In the genomic region with DNA sequence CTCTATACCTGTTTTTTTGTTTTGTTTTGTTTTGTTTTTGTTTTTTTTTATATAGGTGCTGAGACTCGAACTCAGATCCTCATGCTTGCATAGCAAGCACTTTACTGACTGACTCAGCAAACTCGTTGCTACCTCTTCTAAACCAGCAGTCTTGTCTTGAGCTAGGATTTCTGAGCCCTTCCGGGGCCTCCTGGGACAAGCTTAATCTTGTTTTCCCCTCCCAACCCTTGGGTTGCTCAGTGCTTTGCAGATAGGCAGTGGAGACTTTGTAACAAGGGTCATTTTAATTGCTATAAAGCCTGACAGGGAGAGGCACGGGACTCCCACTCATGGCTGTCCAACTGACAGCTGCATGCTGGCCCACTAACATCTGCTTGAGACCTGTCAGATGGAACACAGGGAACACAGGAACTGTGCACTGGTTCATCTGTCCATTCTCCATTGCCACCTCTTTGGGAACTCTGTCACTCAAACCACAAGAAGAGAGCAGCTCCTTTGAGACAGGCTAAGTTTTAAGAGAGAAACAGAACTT, we compare ENCODE assay signal across 14 mouse cellular contexts.
DNase-seq lines count a peak whose midpoint lies in the region; ATAC-seq and TF ChIP-seq lines count a peak whose summit lies in the region.
"Had no signal": no experiment of that assay in that cellular context is flagged by ENCODE, and none has a peak within 500 bp of the region (broad histone marks: within the 10 kb centered on the region; RNA-seq: fewer than 3 reads in every experiment).

No protein-coding gene starts in this region.

- no peaks in the 10 kb centered on the region for H3K27me3 ChIP-seq in embryonic facial prominence, embryonic 11.5 days (ENCODE audit: control insufficient read depth, insufficient read depth, low read length)
- 0 out of 2 replicates have a peak, but pooled peaks cover 5% of the 10 kb centered on the region for H3K27me3 ChIP-seq in embryonic facial prominence, embryonic 10.5 days (replicated peaks; ENCODE audit: low read depth, poor library complexity, severe bottlenecking)
- no peaks in the 10 kb centered on the region for H3K27me3 ChIP-seq in liver, embryonic 12.5 days (replicated peaks)
- H3K27me3 ChIP-seq: embryonic facial prominence, embryonic 15.5 days; forebrain, embryonic 15.5 days had no signal

- H3K4me3 ChIP-seq in embryonic facial prominence, embryonic 11.5 days (ENCODE audit: low read depth, low read length): no peak overlapping the region
- no peak overlapping the region for H3K4me3 ChIP-seq in embryonic facial prominence, embryonic 10.5 days
- H3K4me3 ChIP-seq in liver, embryonic 12.5 days: no peak overlapping the region
- no peak overlapping the region for H3K4me3 ChIP-seq in left cerebral cortex, adult 2 months
- H3K4me3 ChIP-seq: embryonic facial prominence, embryonic 15.5 days; forebrain, embryonic 15.5 days had no signal

- DNase-seq in embryonic facial prominence, embryonic 11.5 days (ENCODE audit: low spot score): no peak
- DNase-seq in embryonic facial prominence, embryonic 10.5 days (ENCODE audit: low spot score): no peak
- DNase-seq in testis, postnatal 14 days (ENCODE audit: low spot score): peak; percentile 35
- no peak for DNase-seq in testis, postnatal 10 days (ENCODE audit: low spot score)
- no peak for DNase-seq in adrenal gland, postnatal 14 days
- DNase-seq in cerebellum, adult 18-20 months: no peak
- no peak for DNase-seq in left cerebral cortex, adult 2 months (ENCODE audit: extremely low spot score in 1 of 2, low spot score in 2 of 2)
- DNase-seq: kidney, postnatal 25 days; lung, adult 18-20 months; lung, postnatal 36 days had no signal

- 62% methylated on average over 4 of the region's 4 CpGs for WGBS in embryonic facial prominence, embryonic 11.5 days
- 61% methylated on average over 4 of the region's 4 CpGs for WGBS in embryonic facial prominence, embryonic 10.5 days
- 25% methylated on average over 4 of the region's 4 CpGs for WGBS in liver, embryonic 12.5 days (ENCODE audit: insufficient replicate concordance)

- no peak overlapping the region for H3K9ac ChIP-seq in embryonic facial prominence, embryonic 11.5 days (replicated peaks; ENCODE audit: low read length)
- H3K9ac ChIP-seq in liver, embryonic 12.5 days: peak overlapping the region; percentile 14; the same call in 1 of the 2 replicates
- H3K9ac ChIP-seq: embryonic facial prominence, embryonic 15.5 days; forebrain, embryonic 15.5 days had no signal

- intact Hi-C loops in left cerebral cortex, adult 2 months (cut with DNase I): loop anchor here (5.0 kb wide), 1 partner anchor 485 kb away; no protein-coding TSS in a partner anchor

- no peaks in the 10 kb centered on the region for H3K9me3 ChIP-seq in embryonic facial prominence, embryonic 11.5 days (replicated peaks; ENCODE audit: control insufficient read depth, low read length)
- no peaks in the 10 kb centered on the region for H3K9me3 ChIP-seq in embryonic facial prominence, embryonic 10.5 days
- no peaks in the 10 kb centered on the region for H3K9me3 ChIP-seq in liver, embryonic 12.5 days (replicated peaks)
- H3K9me3 ChIP-seq: embryonic facial prominence, embryonic 15.5 days; forebrain, embryonic 15.5 days had no signal

- H3K27ac ChIP-seq in embryonic facial prominence, embryonic 11.5 days (replicated peaks; ENCODE audit: low read depth, low read length): no peak overlapping the region
- no peak overlapping the region for H3K27ac ChIP-seq in embryonic facial prominence, embryonic 10.5 days (replicated peaks)
- H3K27ac ChIP-seq in liver, embryonic 12.5 days: peak overlapping the region; percentile 99
- no peak overlapping the region for H3K27ac ChIP-seq in left cerebral cortex, adult 2 months
- H3K27ac ChIP-seq: embryonic facial prominence, embryonic 15.5 days had no signal

- H3K4me2 ChIP-seq in embryonic facial prominence, embryonic 11.5 days (ENCODE audit: low read depth, low read length): no peak overlapping the region
- H3K4me2 ChIP-seq in liver, embryonic 12.5 days: peak overlapping the region; percentile 59
- H3K4me2 ChIP-seq: embryonic facial prominence, embryonic 15.5 days; forebrain, embryonic 15.5 days had no signal

- no peaks in the 10 kb centered on the region for H3K36me3 ChIP-seq in embryonic facial prominence, embryonic 11.5 days (replicated peaks; ENCODE audit: control insufficient read depth, insufficient read depth, low read depth, low read length)
- H3K36me3 ChIP-seq in embryonic facial prominence, embryonic 10.5 days (replicated peaks): no peaks in the 10 kb centered on the region
- no peaks in the 10 kb centered on the region for H3K36me3 ChIP-seq in liver, embryonic 12.5 days
- H3K36me3 ChIP-seq: embryonic facial prominence, embryonic 15.5 days; forebrain, embryonic 15.5 days had no signal

- TF ChIP-seq CTCF in left cerebral cortex, adult 2 months (IDR thresholded peaks at IDR 0.05): no peak

- H3K4me1 ChIP-seq in embryonic facial prominence, embryonic 11.5 days (ENCODE audit: control insufficient read depth, insufficient read depth, low read length): no peaks in the 10 kb centered on the region; the same call in 1 of the 2 replicates
- peaks cover 33% of the 10 kb centered on the region for H3K4me1 ChIP-seq in embryonic facial prominence, embryonic 10.5 days
- peaks cover 73% of the 10 kb centered on the region for H3K4me1 ChIP-seq in liver, embryonic 12.5 days
- H3K4me1 ChIP-seq: embryonic facial prominence, embryonic 15.5 days had no signal

- ATAC-seq in embryonic facial prominence, embryonic 11.5 days (replicated peaks; ENCODE audit: insufficient number of reproducible peaks, low FRiP score, low TSS enrichment, low read depth): 0 out of 2 replicates have a peak, but pooled peaks have one; percentile 48
- peak; percentile 19; the same call in 1 of the 2 replicates for ATAC-seq in liver, embryonic 12.5 days
- ATAC-seq: activated CD4-positive, CD25-positive, alpha-beta regulatory T cell, adult 4 months had no signal
